Mouse (Mus musculus) forebrain, postnatal 0 days (tissue): ENCODE data around the gene Shank1. TPM values are rescaled to one million over a fixed set of nuclear protein-coding genes. Genes with fewer than 3 reads are reported as not detected.

Experiments used
- ATAC-seq: fragments of 200-750 bp; cut with Nextera tagmentation; 2 replicates; pipeline ENCODE4 v1.8.0; 2017; ENCODE audit warnings: mild to moderate bottlenecking, moderate library complexity
- DNase-seq: peaks from one replicate; pipeline ENCODE4 v3.0.0-alpha.2; 2015
- H3K27ac ChIP-seq: fragments of 300-500 bp; sonication (generic); 2 replicates; pipeline ENCODE4 v1.5.1; 2014; ENCODE audit warnings: low read depth, mild to moderate bottlenecking, antibody characterized with exemption, low read length, moderate library complexity, mixed read lengths
- H3K27me3 ChIP-seq: fragments of 300-500 bp; sonication (generic); 2 replicates; pipeline ENCODE4 v1.6.1; 2014; ENCODE audit warnings: mild to moderate bottlenecking, low read length, mixed read lengths; ENCODE audit not compliant: insufficient read depth
- H3K36me3 ChIP-seq: fragments of 300-500 bp; sonication (generic); 2 replicates; pipeline ENCODE4 v1.6.1; 2014; ENCODE audit warnings: mild to moderate bottlenecking, moderate library complexity; ENCODE audit not compliant: insufficient read depth
- H3K4me1 ChIP-seq: fragments of 300-500 bp; sonication (generic); 2 replicates; pipeline ENCODE4 v1.6.1; 2014; ENCODE audit warnings: antibody characterized with exemption; ENCODE audit not compliant: insufficient read depth
- H3K4me2 ChIP-seq: fragments of 300-500 bp; sonication (generic); 2 replicates; pipeline ENCODE4 v1.6.1; 2014; ENCODE audit warnings: low read depth, mild to moderate bottlenecking, moderate library complexity
- H3K4me3 ChIP-seq: fragments of 300-500 bp; sonication (generic); 2 replicates; pipeline ENCODE4 v1.5.1; 2014; ENCODE audit warnings: low read depth, low read length, mixed read lengths
- H3K9ac ChIP-seq: fragments of 300-500 bp; sonication (generic); 2 replicates; pipeline ENCODE4 v1.6.1; 2014; ENCODE audit warnings: mild to moderate bottlenecking
- H3K9me3 ChIP-seq: fragments of 300-500 bp; sonication (generic); 2 replicates; pipeline ENCODE4 v1.6.1; 2016; ENCODE audit warnings: low read length
- CTCF ChIP-seq: sonication (generic); IDR thresholded peaks from 2 replicates; pipeline ENCODE4 v1.5.1; 2016; ENCODE audit warnings: antibody characterized with exemption, control low read depth, low read depth
- WGBS: fragments of 180-500 bp; shearing (Covaris S2); extraction: QIAGEN DNeasy Blood & Tissue Kit; methylation state at CpG from one replicate; pipeline ENCODE4 v1.1.7; 2014; 5-methylcytosine and 5-hydroxymethylcytosine counted together
- polyA plus RNA-seq: library from polyadenylated mRNA; unstranded; fragments of >200 nt; fragmentation: Nextera tagmentation; extraction: Ambion mirVana; gene quantifications from 2 replicates; pipeline ENCODE4 v1.2.1, GENCODE M21; 2015
- total RNA-seq: library from RNA; depleted of rRNA; stranded (reverse); fragments of >200 nt; gene quantifications from 2 replicates; pipeline ENCODE4 v1.2.3, GENCODE M21; 2014

Shank1 gene
- total and polyA plus RNA-seq, 2 experiments from 2014 or later = 29.7 to 34.2 TPM

DNA sequence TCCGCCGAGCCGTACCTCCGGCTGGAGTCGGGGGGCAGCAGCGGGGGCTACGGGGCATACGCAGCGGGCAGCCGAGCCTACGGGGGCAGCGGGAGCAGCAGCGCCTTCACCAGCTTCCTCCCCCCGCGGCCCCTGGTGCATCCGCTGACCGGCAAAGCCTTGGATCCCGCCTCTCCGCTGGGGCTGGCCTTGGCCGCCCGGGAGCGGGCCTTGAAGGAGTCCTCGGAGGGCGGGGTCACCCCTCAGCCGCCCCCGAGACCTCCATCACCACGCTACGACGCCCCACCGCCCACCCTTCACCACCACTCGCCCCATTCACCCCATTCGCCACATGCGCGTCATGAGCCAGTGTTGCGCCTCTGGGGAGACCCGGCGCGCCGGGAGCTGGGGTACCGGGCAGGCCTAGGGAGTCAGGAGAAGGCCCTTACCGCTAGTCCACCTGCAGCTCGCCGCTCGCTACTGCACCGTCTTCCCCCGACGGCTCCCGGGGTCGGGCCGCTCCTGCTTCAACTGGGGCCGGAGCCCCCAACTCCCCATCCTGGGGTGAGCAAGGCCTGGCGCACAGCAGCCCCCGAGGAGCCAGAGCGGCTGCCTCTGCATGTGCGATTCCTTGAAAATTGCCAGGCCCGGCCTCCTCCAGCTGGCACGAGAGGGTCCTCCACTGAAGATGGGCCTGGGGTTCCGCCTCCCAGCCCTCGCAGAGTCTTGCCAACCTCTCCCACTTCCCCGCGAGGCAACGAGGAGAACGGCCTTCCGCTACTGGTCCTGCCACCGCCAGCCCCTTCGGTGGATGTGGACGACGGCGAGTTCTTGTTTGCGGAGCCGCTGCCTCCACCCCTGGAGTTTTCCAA lies 42.9 kb downstream of the Shank1 start:
- Histone ChIP-seq H3K4me1 (no peaks in the 10 kb centered on the region), H3K27me3 (peaks cover 26% of the 10 kb centered on the region), H3K27ac (no peak overlapping the region), H3K9me3 (no peaks in the 10 kb centered on the region), H3K9ac (no peak overlapping the region), H3K4me3 (no peak overlapping the region), H3K4me2 (no peak overlapping the region), H3K36me3 (peaks cover 37% of the 10 kb centered on the region)
- TF ChIP-seq CTCF = 0 out of 2 replicates have a peak, but pooled peaks have one; percentile 3
- 10% methylated on average over 55 of the region's 71 CpGs for WGBS
- DNase-seq (peak; percentile 63), ATAC-seq (peak; percentile 10)

DNA sequence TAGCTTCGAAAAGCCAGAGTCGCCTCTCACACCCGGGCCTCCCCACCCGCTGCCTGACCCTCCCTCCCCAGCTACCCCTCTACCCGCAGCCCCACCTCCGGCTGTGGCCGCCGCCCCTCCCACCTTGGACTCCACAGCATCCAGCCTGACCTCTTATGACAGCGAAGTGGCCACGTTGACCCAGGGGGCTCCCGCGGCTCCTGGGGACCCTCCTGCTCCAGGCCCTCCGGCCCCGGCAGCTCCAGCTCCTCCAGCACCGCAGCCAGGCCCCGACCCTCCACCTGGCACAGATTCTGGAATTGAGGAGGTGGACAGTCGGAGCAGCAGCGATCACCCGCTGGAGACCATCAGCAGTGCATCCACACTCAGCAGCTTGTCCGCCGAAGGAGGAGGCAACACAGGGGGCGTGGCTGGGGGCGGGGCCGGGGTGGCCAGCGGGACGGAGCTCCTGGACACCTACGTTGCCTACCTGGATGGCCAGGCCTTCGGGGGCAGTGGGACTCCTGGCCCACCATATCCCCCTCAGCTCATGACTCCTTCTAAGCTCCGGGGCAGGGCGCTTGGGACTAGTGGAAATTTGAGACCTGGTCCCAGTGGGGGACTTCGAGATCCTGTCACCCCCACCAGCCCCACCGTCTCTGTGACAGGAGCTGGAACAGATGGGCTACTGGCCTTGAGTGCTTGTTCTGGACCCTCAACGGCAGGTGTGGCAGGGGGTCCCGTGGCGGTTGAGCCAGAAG lies 43.7 kb downstream of the Shank1 start:
- Histone ChIP-seq H3K4me2 (no peak overlapping the region), H3K4me3 (no peak overlapping the region), H3K27ac (no peak overlapping the region), H3K27me3 (peaks cover 26% of the 10 kb centered on the region), H3K9ac (no peak overlapping the region), H3K36me3 (peaks cover 29% of the 10 kb centered on the region), H3K9me3 (no peaks in the 10 kb centered on the region), H3K4me1 (no peaks in the 10 kb centered on the region)
- no peak for TF ChIP-seq CTCF
- no peak for DNase-seq
- WGBS = 6% methylated on average over 35 of the region's 35 CpGs
- ATAC-seq = no peak

DNA sequence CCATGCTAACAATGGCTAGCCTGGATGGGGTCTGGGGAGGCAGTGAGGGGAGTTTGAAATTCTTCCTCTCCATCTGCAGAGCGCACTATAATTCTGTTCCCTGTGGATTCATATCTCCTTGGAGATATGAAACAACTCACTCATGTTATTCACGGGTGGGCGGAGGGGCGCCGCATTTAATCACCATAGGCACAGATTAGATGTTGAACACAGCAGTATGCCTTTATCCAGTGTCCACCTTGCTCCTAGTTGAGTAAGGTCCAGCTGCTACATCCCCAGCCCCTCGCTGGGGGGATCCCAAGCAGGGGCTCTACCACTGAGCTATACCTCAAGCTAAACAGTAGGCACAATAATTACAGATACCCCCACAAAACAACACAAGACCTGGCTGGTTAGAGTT lies 45.4 kb downstream of the Shank1 start:
- WGBS = 49% methylated on average over 6 of the region's 6 CpGs
- no peaks in the 10 kb centered on the region for H3K9me3 ChIP-seq
- no peak overlapping the region for H3K9ac ChIP-seq
- H3K4me2 ChIP-seq = no peak overlapping the region
- peaks cover 25% of the 10 kb centered on the region for H3K36me3 ChIP-seq
- no peak for TF ChIP-seq CTCF
- ATAC-seq (no peak), DNase-seq (peak; percentile 16)
- peaks cover 26% of the 10 kb centered on the region for H3K27me3 ChIP-seq
- no peak overlapping the region for H3K4me3 ChIP-seq
- no peaks in the 10 kb centered on the region for H3K4me1 ChIP-seq
- H3K27ac ChIP-seq = no peak overlapping the region

DNA sequence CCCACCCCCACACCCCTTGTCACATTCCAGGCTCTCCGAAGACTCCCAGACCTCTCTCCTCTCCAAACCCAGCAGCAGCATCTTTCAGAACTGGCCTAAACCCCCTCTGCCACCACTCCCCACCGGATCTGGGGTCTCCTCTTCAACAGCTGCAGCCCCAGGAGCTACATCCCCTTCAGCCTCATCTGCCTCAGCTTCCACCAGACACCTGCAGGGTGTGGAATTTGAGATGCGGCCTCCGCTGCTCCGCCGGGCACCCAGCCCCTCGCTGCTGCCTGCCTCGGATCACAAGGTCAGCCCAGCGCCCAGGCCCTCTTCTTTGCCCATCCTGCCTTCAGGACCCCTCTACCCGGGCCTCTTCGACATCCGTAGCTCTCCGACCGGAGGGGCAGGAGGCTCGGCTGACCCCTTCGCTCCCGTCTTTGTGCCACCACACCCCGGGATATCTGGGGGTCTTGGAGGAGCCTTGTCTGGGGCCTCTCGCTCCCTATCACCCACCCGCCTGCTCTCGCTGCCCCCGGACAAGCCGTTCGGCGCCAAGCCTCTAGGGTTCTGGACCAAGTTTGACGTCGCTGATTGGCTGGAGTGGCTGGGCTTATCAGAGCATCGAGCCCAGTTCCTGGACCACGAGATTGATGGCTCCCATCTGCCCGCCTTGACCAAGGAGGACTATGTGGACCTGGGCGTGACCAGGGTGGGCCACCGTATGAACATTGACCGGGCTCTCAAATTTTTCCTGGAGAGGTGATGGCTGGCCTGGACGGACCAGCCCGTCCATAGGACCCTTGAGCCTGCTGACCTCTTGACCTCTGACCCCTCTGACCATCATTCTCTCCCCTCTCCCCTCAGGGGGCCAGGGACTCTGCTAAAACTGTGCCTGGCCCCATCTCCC lies 46.8 kb downstream of the Shank1 start:
- no peak overlapping the region for H3K9ac ChIP-seq
- H3K4me1 ChIP-seq = no peaks in the 10 kb centered on the region
- ATAC-seq (no peak), DNase-seq (no peak)
- no peak overlapping the region for H3K4me2 ChIP-seq
- no peak overlapping the region for H3K27ac ChIP-seq
- WGBS = 7% methylated on average over 35 of the region's 35 CpGs
- no peak overlapping the region for H3K4me3 ChIP-seq
- peaks cover 21% of the 10 kb centered on the region for H3K27me3 ChIP-seq
- H3K9me3 ChIP-seq = no peaks in the 10 kb centered on the region
- TF ChIP-seq CTCF = no peak
- peaks cover 25% of the 10 kb centered on the region for H3K36me3 ChIP-seq

DNA sequence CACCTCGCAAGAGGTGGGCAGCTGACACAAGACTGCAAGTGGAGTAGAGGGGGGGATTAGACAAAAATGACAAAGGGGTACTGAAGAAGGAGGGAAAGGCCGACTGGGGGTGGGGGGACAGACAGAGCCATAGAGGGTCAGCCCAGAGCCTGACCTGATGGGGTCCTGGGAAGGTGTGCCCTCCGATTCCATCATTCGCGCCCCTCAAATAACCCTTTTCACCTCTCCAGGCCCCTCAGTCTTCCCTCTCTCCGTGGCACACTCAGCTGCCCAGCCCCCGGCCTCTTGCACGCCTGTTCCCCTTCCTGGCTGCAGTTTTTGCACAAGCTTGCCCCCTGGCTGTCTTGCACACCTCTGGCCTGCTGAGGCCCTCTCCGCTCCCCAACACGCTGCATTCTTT lies 47.5 kb downstream of the Shank1 start:
- ATAC-seq = no peak
- Histone ChIP-seq H3K36me3 (peaks cover 22% of the 10 kb centered on the region), H3K9ac (no peak overlapping the region), H3K4me3 (no peak overlapping the region), H3K9me3 (no peaks in the 10 kb centered on the region), H3K4me2 (no peak overlapping the region), H3K4me1 (no peaks in the 10 kb centered on the region), H3K27ac (no peak overlapping the region), H3K27me3 (peaks cover 18% of the 10 kb centered on the region)
- WGBS = 14% methylated on average over 10 of the region's 10 CpGs
- TF ChIP-seq CTCF = no peak; the same call in 1 of the 2 replicates
- no peak for DNase-seq

DNA sequence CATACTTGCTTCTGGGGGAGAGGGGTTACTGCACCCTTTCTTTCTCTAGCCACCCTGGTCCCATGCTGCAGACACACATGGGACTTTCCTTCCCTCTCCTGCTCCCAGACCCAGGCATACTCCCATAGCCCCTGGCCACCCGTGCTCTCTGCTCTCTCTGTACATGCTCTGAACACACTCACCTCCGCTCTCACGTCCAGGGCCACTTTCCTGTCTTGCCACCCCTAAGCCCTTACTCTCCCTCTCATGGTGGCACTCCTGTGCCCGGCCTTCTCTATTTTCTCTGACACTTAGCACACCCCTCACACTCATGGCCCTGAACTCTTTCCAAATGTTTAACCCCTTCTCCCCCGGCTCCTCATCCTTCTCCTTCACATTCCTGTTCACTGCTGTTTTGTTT lies 48.0 kb downstream of the Shank1 start:
- H3K27ac ChIP-seq = no peak overlapping the region
- ATAC-seq = no peak
- no peak overlapping the region for H3K4me2 ChIP-seq
- 12% methylated on average over 5 of the region's 5 CpGs for WGBS
- TF ChIP-seq CTCF = no peak; the same call in 1 of the 2 replicates
- H3K27me3 ChIP-seq = peaks cover 18% of the 10 kb centered on the region
- H3K9me3 ChIP-seq = no peaks in the 10 kb centered on the region
- no peak overlapping the region for H3K9ac ChIP-seq
- no peak overlapping the region for H3K4me3 ChIP-seq
- DNase-seq = peak; percentile 18
- H3K36me3 ChIP-seq = peaks cover 22% of the 10 kb centered on the region
- no peaks in the 10 kb centered on the region for H3K4me1 ChIP-seq
